Mouse (Mus musculus): ENCODE measurements around the gene Nol9. TPM values are rescaled to one million over a fixed set of nuclear protein-coding genes. Genes with fewer than 3 reads are reported as not detected.

Nol9 gene
- polyA plus RNA-seq, 1 experiment from 2014 or later, result 18.7 TPM

GRCm38 (mm10) chr4:152079261-152079660, 40.1 kb downstream of the Nol9 start:
- no peak overlapping the region for H3K9ac ChIP-seq (ENCODE audit: low read depth, low read length)
- H3K4me3 ChIP-seq (ENCODE audit: low read length), result no peak overlapping the region
- H3K36me3 ChIP-seq (ENCODE audit: control insufficient read depth, insufficient read depth, low read length), result no peaks in the 10 kb centered on the region
- no peak overlapping the region for H3K27ac ChIP-seq (ENCODE audit: low read depth, low read length)
- no peaks in the 10 kb centered on the region for H3K9me3 ChIP-seq (ENCODE audit: control insufficient read depth, low read length)
- H3K4me2 ChIP-seq (ENCODE audit: low read length), result no peak overlapping the region
- H3K4me1 ChIP-seq (ENCODE audit: control insufficient read depth, insufficient read depth, low read depth, low read length), result no peaks in the 10 kb centered on the region
- ATAC-seq, result no peak
- 93% methylated on average over 3 of the region's 3 CpGs for WGBS
- H3K27me3 ChIP-seq (replicated peaks; ENCODE audit: control insufficient read depth, insufficient read depth, low read length), result no peaks in the 10 kb centered on the region

DNA sequence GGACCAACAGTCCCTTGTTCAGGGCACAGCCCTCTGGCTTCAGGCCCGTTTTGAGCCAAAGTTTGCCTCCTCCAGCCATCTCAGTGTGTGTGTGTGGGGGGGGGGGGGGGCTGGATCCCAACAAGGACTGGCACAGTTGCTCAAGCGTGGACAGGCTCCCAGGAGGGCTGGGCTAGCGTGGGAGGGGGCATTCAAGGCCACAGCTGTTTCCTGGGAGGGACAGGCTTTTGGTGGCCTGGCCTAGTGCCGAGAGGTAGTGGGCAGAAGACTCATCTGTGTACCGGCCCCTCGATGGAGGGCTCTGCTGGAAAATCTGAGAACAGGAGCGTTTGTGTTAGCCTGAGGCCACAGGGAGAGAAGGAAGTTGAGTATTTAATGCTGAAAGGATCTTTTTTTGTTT, 40.8 kb downstream of the Nol9 start:
- Histone ChIP-seq H3K9ac (ENCODE audit: low read depth, low read length) (no peak overlapping the region), H3K4me3 (ENCODE audit: low read length) (no peak overlapping the region), H3K4me2 (ENCODE audit: low read length) (no peak overlapping the region), H3K9me3 (ENCODE audit: control insufficient read depth, low read length) (no peaks in the 10 kb centered on the region), H3K4me1 (ENCODE audit: control insufficient read depth, insufficient read depth, low read depth, low read length) (no peaks in the 10 kb centered on the region), H3K27me3 (replicated peaks; ENCODE audit: control insufficient read depth, insufficient read depth, low read length) (no peaks in the 10 kb centered on the region), H3K27ac (ENCODE audit: low read depth, low read length) (no peak overlapping the region), H3K36me3 (ENCODE audit: control insufficient read depth, insufficient read depth, low read length) (no peaks in the 10 kb centered on the region)
- no peak for ATAC-seq
- 56% methylated on average over 7 of the region's 7 CpGs for WGBS

DNA sequence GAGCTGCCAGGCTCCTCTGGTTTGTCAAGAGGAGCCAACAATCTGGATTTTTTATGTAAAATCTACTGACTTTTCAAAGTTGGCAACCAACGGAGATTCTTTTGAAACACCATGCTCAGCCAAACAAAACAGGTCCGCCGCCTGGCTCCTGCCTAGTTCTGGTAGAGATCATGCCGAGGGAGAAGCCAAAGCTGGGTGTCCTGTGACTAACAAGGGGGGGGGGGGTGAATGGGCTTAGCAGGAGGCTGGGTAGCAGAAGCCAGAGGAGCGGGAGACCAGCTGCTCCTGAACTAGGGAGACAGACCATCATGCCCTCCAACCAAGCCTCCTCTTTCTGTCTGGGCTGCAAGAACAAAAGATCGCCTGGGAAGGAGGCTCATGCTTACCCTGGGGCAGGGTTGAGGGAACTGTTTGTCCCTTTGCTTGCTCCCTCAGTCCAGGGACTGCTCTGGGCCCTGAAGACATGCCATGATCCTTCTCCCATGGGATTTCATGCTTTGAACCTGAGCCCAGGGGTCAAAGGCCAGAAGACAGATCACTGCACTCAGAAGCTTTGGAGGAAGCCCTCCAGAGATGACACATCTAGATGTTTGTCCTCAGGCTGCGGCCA, 44.6 kb downstream of the Nol9 start:
- WGBS, result 57% methylated on average over 7 of the region's 7 CpGs
- H3K4me3 ChIP-seq (ENCODE audit: low read length), result no peak overlapping the region
- H3K9ac ChIP-seq (ENCODE audit: low read depth, low read length), result no peak overlapping the region
- no peak overlapping the region for H3K27ac ChIP-seq (ENCODE audit: low read depth, low read length)
- H3K4me1 ChIP-seq (ENCODE audit: control insufficient read depth, insufficient read depth, low read depth, low read length), result peaks cover 22% of the 10 kb centered on the region
- ATAC-seq, result no peak
- H3K27me3 ChIP-seq (replicated peaks; ENCODE audit: control insufficient read depth, insufficient read depth, low read length), result no peaks in the 10 kb centered on the region
- no peaks in the 10 kb centered on the region for H3K9me3 ChIP-seq (ENCODE audit: control insufficient read depth, low read length)
- H3K4me2 ChIP-seq (ENCODE audit: low read length), result no peak overlapping the region
- no peaks in the 10 kb centered on the region for H3K36me3 ChIP-seq (ENCODE audit: control insufficient read depth, insufficient read depth, low read length)

- Histone ChIP-seq H3K4me3 (ENCODE audit: low read length) (no peak overlapping the region), H3K9ac (ENCODE audit: low read depth, low read length) (no peak overlapping the region), H3K36me3 (ENCODE audit: control insufficient read depth, insufficient read depth, low read length) (no peaks in the 10 kb centered on the region), H3K27me3 (replicated peaks; ENCODE audit: control insufficient read depth, insufficient read depth, low read length) (no peaks in the 10 kb centered on the region), H3K9me3 (ENCODE audit: control insufficient read depth, low read length) (no peaks in the 10 kb centered on the region), H3K4me1 (ENCODE audit: control insufficient read depth, insufficient read depth, low read depth, low read length) (peaks cover 25% of the 10 kb centered on the region), H3K4me2 (ENCODE audit: low read length) (no peak overlapping the region), H3K27ac (ENCODE audit: low read depth, low read length) (no peak overlapping the region)
- WGBS, result 93% methylated on average over 7 of the region's 7 CpGs
- ATAC-seq, result no peak
Measured at GRCm38 (mm10) chr4:152084616-152085015, 45.5 kb downstream of the Nol9 start.

DNA sequence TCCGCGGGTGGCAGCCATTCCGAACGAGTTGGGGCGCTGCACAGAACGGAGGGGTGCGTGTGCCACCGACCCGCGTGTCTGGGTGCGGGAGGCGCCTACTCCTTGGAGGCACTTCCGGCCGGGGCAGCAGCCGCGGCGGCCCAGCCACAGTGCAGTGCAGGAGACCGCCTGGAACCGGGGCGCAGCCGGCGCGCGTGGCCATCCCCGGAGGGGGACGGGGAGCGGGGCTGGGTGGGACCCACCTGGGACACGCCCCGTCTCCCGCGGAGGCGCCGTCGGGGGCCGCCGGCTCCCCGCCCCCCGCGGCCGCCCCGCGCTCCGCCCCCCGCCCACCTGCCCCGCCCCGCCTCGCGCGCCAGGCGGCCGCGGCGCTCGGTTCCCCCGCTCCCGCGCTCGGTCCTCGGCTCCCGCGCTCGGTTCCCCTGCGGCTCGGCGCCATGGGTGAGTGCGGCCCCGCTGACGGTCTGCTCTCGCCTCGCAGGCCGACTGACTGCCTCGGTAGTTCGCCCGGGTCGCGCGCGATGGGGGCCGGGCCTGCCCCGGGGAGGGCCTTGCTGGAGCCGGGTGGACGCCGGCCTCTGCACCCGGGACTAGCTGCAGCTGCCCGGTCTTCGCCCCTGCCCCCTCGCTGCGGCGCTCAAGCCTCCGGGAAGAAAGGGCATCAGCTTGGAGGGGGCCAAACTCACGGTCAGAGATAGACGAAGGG, 47.5 kb downstream of the Nol9 start:
- Histone ChIP-seq H3K4me2 (ENCODE audit: low read length) (peak overlapping the region; percentile 92), H3K36me3 (ENCODE audit: control insufficient read depth, insufficient read depth, low read length) (no peaks in the 10 kb centered on the region), H3K27ac (ENCODE audit: low read depth, low read length) (peak overlapping the region; percentile 67), H3K9ac (ENCODE audit: low read depth, low read length) (peak overlapping the region; percentile 93), H3K27me3 (replicated peaks; ENCODE audit: control insufficient read depth, insufficient read depth, low read length) (no peaks in the 10 kb centered on the region), H3K4me3 (ENCODE audit: low read length) (peak overlapping the region; percentile 80), H3K4me1 (ENCODE audit: control insufficient read depth, insufficient read depth, low read depth, low read length) (peaks cover 25% of the 10 kb centered on the region), H3K9me3 (ENCODE audit: control insufficient read depth, low read length) (no peaks in the 10 kb centered on the region)
- ATAC-seq, result peak; percentile 71
- WGBS, result 0% methylated on average over 32 of the region's 92 CpGs

GRCm38 (mm10) chr4:152087211-152088081, 48.3 kb downstream of the Nol9 start:
- Histone ChIP-seq H3K4me1 (ENCODE audit: control insufficient read depth, insufficient read depth, low read depth, low read length) (peaks cover 25% of the 10 kb centered on the region), H3K9me3 (ENCODE audit: control insufficient read depth, low read length) (no peaks in the 10 kb centered on the region), H3K27me3 (replicated peaks; ENCODE audit: control insufficient read depth, insufficient read depth, low read length) (no peaks in the 10 kb centered on the region), H3K4me3 (ENCODE audit: low read length) (peak overlapping the region; percentile 80), H3K9ac (ENCODE audit: low read depth, low read length) (peak overlapping the region; percentile 93), H3K27ac (ENCODE audit: low read depth, low read length) (no peak overlapping the region; the same call in 1 of the 2 replicates), H3K4me2 (ENCODE audit: low read length) (peak overlapping the region; percentile 92), H3K36me3 (ENCODE audit: control insufficient read depth, insufficient read depth, low read length) (no peaks in the 10 kb centered on the region)
- WGBS, result 5% methylated on average over 12 of the region's 12 CpGs
- 0 out of 2 replicates have a peak, but pooled peaks have one; percentile 28 for ATAC-seq

DNA sequence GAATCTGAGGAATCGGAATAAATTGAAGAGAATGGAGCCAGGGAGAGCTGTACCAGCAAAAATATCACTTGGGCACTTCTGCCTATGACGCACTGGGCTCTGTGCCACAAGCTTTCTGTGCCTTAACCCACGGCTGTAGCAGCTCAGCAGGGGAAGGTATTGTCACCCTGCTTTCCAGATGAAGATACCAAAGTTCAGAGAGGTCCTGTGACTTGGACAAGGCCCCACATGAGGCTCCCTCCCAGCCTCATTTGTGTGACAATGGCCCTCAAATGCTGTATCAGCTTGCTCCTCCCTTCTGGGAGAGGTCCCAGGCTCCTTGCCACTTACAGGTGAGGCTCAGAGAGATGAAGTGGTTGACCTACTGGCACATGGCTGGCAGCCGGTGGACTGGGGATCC, 49.0 kb downstream of the Nol9 start:
- WGBS, result 9% methylated on average over 4 of the region's 4 CpGs
- H3K36me3 ChIP-seq (ENCODE audit: control insufficient read depth, insufficient read depth, low read length), result no peaks in the 10 kb centered on the region
- peak overlapping the region; percentile 43 for H3K9ac ChIP-seq (ENCODE audit: low read depth, low read length)
- H3K9me3 ChIP-seq (ENCODE audit: control insufficient read depth, low read length), result no peaks in the 10 kb centered on the region
- H3K4me2 ChIP-seq (ENCODE audit: low read length), result peak overlapping the region; percentile 92
- peak; percentile 4; the same call in 1 of the 2 replicates for ATAC-seq
- H3K27ac ChIP-seq (ENCODE audit: low read depth, low read length), result no peak overlapping the region; the same call in 1 of the 2 replicates
- H3K4me1 ChIP-seq (ENCODE audit: control insufficient read depth, insufficient read depth, low read depth, low read length), result peaks cover 25% of the 10 kb centered on the region
- H3K27me3 ChIP-seq (replicated peaks; ENCODE audit: control insufficient read depth, insufficient read depth, low read length), result no peaks in the 10 kb centered on the region
- H3K4me3 ChIP-seq (ENCODE audit: low read length), result no peak overlapping the region

GRCm38 (mm10) chr4:152088556-152089120, 49.5 kb downstream of the Nol9 start:
- no peak overlapping the region for H3K4me3 ChIP-seq (ENCODE audit: low read length)
- no peak overlapping the region; the same call in 1 of the 2 replicates for H3K27ac ChIP-seq (ENCODE audit: low read depth, low read length)
- no peaks in the 10 kb centered on the region for H3K36me3 ChIP-seq (ENCODE audit: control insufficient read depth, insufficient read depth, low read length)
- H3K4me1 ChIP-seq (ENCODE audit: control insufficient read depth, insufficient read depth, low read depth, low read length), result peaks cover 25% of the 10 kb centered on the region
- H3K27me3 ChIP-seq (replicated peaks; ENCODE audit: control insufficient read depth, insufficient read depth, low read length), result no peaks in the 10 kb centered on the region
- peak overlapping the region; percentile 92; the same call in 1 of the 2 replicates for H3K4me2 ChIP-seq (ENCODE audit: low read length)
- peak; percentile 49 for ATAC-seq
- H3K9me3 ChIP-seq (ENCODE audit: control insufficient read depth, low read length), result no peaks in the 10 kb centered on the region
- H3K9ac ChIP-seq (ENCODE audit: low read depth, low read length), result peak overlapping the region; percentile 43
- 33% methylated on average over 8 of the region's 8 CpGs for WGBS
